Mouse (Mus musculus) fat pad, adult 2 months (tissue): Measurements from ENCODE around the gene Rad54l.

Experiments
- DNase-seq: peaks from one replicate; pipeline ENCODE4 v3.0.0-alpha.2; 2011; ENCODE audit warnings: low read depth, low spot score; ENCODE audit errors: extremely low read depth

Rad54l gene

DNA sequence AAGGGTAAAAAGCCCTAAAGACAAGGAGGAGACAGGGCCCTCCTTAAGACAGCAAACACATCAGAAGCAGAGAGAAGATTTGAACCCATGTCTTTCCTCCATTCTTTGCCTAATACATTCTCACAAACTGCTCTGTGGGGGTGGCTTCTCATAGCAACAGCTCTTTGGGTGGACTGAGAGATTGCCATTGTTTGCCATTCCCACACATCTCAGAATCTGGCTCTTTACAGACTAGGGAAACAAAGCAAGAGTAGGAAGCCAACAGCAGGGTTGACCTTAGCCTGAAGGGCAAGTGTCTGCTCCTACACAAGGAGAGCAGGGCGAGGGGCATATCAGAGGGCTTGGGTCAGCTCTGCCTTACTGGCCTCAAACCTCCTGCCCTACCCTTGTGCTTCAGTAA lies 18.2 kb upstream of the Rad54l start:
- no peak for DNase-seq

- DNase-seq: no peak
Measured at GRCm38 (mm10) chr4:116140801-116141574, 17.5 kb upstream of the Rad54l start.

DNA sequence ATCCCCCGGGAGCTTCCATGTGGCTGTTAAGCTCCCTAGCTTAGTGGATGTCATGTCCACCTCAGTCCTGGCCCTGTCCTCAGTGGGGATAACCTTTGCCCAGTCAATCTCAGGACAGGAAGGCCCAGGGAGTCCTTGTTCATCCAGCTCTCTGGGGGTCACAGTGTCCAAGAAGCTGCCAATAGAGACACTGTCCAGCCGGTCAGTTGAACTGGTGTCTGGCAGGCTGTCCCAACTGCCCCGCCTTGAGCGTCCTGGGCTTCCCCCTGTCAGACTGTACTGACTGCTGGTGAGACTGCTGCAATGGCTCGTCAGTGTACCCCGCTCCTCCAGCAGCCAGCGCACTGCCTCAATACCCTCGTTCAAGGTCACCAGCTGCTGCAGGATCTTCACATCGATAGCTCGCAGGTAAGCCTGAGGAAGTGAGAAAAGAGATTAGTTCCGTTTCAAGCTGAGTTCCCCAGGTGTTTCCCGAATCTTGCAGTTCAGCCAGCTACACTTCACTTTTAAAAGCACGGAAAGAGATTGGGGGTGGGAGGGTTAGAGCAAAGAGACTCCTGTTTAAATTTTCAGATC lies 14.0 kb upstream of the Rad54l start:
- DNase-seq: no peak

- no peak for DNase-seq
Measured at GRCm38 (mm10) chr4:116134990-116135389, 11.5 kb upstream of the Rad54l start.

DNA sequence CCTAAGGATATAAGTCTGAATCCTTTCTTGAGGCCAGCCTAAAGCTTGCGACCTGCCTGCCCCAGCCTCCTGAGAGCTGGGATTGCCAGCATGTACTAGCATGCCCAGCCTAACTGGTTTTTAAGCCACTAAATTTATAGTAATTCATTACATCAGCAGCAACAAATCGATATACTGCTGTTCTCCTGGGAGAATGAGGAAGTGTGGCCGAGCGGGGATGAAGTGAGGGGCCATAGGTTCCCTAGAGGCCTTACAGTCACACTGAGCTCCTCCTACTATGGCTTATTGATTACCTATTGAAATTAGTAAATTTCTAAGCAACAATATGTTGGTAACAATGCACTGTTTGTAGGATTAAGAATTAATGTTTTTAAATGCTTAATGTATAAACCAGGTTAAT lies 9.6 kb upstream of the Rad54l start:
- no peak for DNase-seq

DNA sequence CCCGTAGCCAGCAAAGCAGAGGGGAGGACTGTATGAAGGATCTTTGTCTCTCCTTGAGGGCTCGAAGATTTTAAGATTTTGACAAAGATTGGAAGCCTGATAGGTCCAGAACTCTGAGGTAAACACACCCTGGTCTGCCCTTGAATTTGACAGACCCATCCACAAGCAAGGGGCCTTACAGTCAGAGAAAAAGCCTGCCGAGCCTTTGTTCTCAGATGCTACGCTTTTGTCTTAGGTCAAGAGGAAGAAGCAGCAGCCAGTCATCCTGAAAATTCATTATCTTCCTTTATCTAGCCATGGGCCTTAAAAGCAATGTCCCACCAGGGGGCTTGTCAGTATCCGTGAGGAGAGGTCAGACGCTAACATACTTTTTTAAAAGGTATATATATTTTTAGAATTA lies 4.5 kb upstream of the Rad54l start:
- DNase-seq: no peak

- no peak for DNase-seq
Measured at GRCm38 (mm10) chr4:116125803-116126386, 2.4 kb upstream of the Rad54l start.

DNA sequence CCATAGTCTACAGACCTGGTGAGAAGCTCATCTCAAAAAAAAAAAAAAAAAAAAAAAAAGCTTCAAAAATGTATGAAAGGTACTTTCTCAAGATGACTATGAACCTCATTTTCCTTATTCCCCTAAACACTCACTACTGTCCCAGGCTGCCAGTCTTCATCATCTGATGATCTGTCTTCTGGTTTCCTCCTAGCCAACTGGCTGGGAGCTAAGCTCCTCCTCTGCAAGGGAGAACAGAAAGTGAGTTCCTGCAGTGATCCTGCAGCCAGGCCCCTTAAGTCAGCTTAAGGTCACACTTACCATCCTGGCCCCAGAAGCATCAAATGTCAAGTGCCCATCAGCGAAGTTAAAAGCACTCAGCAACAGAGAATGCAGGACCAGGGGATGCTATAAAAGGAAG lies 728 bp downstream of the Rad54l start:
- DNase-seq: no peak

DNA sequence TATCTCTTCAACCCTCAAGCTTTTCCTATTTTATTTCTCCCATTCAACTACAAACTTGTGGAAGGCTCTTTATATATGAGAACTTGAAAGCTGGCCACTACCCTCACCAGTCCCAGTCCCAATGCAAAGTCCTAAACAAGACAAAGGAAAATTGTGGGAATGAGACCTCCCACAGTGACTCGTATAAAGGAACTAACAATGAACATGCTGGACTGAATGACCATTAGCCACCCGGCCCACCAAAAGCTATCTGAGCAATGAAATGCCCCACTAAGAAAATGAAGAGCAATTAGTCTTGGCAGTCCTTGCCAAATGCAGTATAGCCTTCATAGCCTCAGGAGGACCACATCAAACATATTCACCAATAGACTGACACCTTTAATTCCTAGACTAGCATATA lies 12.0 kb downstream of the Rad54l start:
- DNase-seq: no peak

DNA sequence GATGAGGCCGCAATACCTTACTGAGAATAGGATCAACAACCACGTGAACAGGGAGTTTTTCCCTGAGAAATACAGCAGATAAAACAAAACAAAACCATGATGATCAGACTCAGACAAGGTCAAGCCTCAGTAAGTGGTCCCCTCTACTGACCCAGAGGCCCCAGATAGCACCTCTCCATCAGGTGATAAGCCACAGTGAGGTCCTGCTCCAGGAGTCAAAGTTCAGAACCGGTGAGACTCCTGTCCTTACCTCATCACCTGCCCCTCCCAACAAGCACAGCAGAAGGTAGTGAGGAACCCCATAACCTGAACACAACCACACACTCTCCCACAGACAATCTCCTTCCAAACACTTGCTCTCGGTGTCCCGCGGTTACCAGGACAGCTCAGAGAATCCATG lies 12.8 kb downstream of the Rad54l start:
- DNase-seq: no peak

DNA sequence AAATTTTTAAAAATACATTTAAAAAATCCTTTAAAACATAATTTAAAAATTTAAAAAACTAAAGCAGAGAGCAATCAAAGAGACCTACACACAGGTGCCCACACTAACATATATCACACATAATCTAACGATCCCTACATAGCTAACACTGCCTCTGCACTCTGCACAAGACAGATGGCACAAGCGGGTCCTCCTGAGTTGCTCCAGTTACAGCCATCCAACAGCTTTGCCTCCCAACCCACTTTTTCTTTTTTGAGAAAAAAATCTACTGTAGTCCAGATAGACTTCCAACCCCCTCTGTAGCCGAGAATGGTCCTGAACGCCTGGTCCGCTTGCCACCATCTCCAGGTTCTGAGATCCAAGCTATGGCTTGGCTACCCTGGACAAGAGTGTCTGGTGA lies 18.2 kb downstream of the Rad54l start:
- DNase-seq: no peak

DNA sequence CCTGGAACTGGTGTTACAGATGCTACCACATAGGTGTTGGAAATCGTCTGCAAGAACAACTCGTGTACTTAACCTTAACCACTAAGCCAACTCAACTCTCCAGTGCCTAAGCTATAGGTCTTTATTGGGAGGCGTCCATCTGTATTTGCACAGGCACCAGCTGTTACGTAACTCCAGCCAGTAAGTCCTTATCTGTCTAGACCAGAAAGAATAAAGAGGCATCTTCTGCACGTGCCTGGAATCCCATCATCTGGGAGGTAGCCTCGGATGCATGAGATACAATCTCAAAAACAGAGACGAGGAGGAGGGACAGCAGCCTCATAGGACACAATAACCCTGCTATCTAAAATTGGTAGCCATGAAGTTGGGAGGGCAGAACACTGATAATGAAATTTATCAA lies 22.5 kb downstream of the Rad54l start:
- no peak for DNase-seq

- DNase-seq: no peak
Measured at GRCm38 (mm10) chr4:116097211-116097610, 26.3 kb downstream of the Rad54l start.

GRCm38 (mm10) chr4:116096291-116096690 lies 27.2 kb downstream of the Rad54l start:
- no peak for DNase-seq

GRCm38 (mm10) chr4:116088510-116089249 lies 34.8 kb downstream of the Rad54l start:
- DNase-seq: no peak

- no peak for DNase-seq
Measured at GRCm38 (mm10) chr4:116077240-116078095, 46.0 kb downstream of the Rad54l start.

GRCm38 (mm10) chr4:116076369-116077231 lies 46.9 kb downstream of the Rad54l start:
- no peak for DNase-seq

DNA sequence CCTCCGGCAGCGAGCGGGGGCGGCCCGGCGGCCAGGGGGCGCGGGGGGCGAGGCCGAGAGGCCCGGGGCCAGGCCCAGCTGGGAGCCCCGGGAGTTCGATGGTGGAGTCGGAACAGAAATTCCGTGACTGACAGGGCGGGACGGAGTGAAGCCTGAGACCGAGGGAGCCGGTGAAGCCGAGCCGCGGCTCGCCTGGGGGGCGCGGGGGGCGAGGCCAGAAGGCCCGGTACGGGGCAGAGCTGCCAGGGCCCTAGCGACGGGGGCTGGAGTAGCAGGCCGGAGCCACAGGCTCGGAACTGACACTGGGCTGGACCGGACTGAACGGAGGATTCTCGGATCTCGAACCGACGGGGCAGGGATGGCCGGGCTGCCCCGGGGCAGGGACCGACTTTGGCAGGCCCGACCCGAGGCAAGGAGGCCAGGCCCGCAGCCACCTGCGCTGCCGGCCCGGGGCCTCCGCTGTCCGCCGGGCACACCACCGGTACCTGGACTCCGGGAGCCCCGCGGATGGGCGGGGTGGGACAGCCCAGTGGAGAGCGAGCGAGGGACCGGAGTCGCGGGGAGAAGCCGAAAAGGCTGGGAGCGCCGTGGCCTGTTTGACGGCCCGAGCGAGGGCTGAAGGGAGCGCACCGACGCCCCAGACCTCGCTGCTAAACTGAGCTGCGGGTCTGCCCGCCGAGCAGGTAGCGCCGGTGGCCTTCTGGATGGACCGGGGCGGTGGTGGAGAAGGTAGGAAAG lies 47.7 kb downstream of the Rad54l start:
- no peak for DNase-seq
